Mouse (Mus musculus): ENCODE measurements around the gene Jazf1. TPM values are rescaled to one million over a fixed set of nuclear protein-coding genes. Genes with fewer than 3 reads are reported as not detected.

The Jazf1 gene
- total and polyA plus RNA-seq, 3 experiments: 0.42 to 1.7 (median 0.75) TPM

DNA sequence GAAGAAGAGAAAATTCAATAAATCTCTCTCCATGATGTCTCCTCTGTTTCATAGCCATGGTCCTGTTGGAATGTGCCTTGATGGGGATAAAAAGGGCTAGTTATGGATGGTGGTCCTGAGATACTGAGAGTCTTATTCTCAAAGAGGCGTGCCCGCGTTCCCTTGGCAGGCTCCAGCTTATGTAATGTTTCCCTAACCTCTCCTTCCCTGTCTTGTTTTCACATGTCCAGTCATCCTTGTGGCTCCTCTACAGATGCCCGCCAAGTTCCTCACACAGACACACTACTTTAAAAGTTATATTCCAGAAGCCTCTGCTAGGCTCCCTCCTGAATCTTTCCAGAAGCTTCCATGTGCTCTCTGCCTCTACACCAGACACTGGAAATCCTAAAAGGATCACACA lies 151.0 kb downstream of the Jazf1 start:
- dilution Hi-C loops (cut with MboI; ENCODE audit: extremely low pct_ligation_motif_present, extremely low pct_unique_long_range_greater_than_20kb, low sequenced_read_pairs): no loop called here
- in situ Hi-C loops (cut with MboI; ENCODE audit: low pct_ligation_motif_present, low pct_unique_long_range_greater_than_20kb, low sequenced_read_pairs): loop anchor here (10.0 to 25.0 kb wide), 2 partner anchors 253 to 655 kb away; partner anchors contain the start of gene Hoxa13
- H3K79me2 ChIP-seq (replicated peaks; ENCODE audit: control insufficient read depth, extremely low read depth, insufficient read depth, poor library complexity, severe bottlenecking): no peaks in the 10 kb centered on the region

DNA sequence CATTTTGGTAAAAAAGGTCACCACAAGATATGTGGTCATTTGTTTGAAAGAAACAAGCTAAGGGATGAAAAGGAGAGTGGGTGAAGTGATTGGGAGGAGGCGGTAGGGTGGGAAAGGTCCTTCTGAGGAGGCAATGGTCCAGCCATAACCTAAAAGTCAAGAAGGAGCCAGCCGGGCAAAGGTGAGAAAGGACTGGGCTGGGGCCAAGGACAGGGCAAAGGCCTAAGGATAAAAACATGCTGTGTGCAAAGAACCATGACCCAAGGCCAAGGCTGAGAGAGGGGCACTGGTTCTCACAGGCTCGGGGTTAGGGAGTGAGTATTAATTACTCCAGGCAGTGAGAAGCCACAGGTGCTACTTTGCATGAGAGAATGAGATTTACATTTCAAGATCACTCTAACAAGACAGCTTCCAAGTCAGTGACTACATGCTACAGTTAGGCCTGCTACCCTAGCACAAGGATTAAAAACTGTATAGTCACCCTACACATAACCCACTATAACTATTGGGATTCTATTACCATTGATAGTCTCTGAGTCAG lies 151.5 kb downstream of the Jazf1 start:
- peak; percentile 52 for DNase-seq (ENCODE audit: extremely low read depth)
- dilution Hi-C loops (cut with MboI; ENCODE audit: extremely low pct_ligation_motif_present, extremely low pct_unique_long_range_greater_than_20kb, low sequenced_read_pairs): no loop called here
- Histone ChIP-seq H3K4me1 (ENCODE audit: control insufficient read depth in 1 of 2, insufficient read depth in 2 of 2) (peaks cover 5 to 63% of the 10 kb centered on the region in 2 experiments; a peak in 3 of 4 replicates), H3K9ac (ENCODE audit: insufficient read depth, low read depth) (no peak overlapping the region), H3K27me3 (replicated peaks) (no peaks in the 10 kb centered on the region), H3K9me3 (replicated peaks; ENCODE audit: low read length) (no peaks in the 10 kb centered on the region), H3K27ac (ENCODE audit: insufficient read depth, low read depth) (no peak overlapping the region), H3K4me2 (ENCODE audit: insufficient read depth, low read depth, poor library complexity, severe bottlenecking) (no peak overlapping the region), H3K79me2 (replicated peaks; ENCODE audit: control insufficient read depth, extremely low read depth, insufficient read depth, poor library complexity, severe bottlenecking) (no peaks in the 10 kb centered on the region), H3K4me3 (replicated peaks in 1 of 3; ENCODE audit: low read depth in 2 of 3, low read length in 2 of 3, poor library complexity in 1 of 3) (no peak overlapping the region), H3K36me3 (replicated peaks in 1 of 2; ENCODE audit: control insufficient read depth in 1 of 2, insufficient read depth in 1 of 2, low read length in 1 of 2) (no peaks in the 10 kb centered on the region)
- in situ Hi-C loops (cut with MboI; ENCODE audit: low pct_ligation_motif_present, low pct_unique_long_range_greater_than_20kb, low sequenced_read_pairs): loop anchor here (10.0 to 25.0 kb wide), 2 partner anchors 252 to 655 kb away; partner anchors contain the start of gene Hoxa13
- TF ChIP-seq ETS1 (conservative IDR thresholded peaks at IDR 0.05; ENCODE audit: low read depth, low read length): no peak
- TF ChIP-seq EP300 (IDR thresholded peaks at IDR 0.05; ENCODE audit: low read length): peak; percentile 42
- TF ChIP-seq NELFE (IDR thresholded peaks at IDR 0.05; ENCODE audit: low read depth, low read length): no peak
- TF ChIP-seq MXI1 (IDR thresholded peaks at IDR 0.05; ENCODE audit: low read depth, low read length): no peak
- peak; percentile 52; the same call in 1 of the 2 replicates for TF ChIP-seq TCF12 (IDR thresholded peaks at IDR 0.05; ENCODE audit: low read depth, low read length)
- no peak for TF ChIP-seq TBP (conservative IDR thresholded peaks at IDR 0.05; ENCODE audit: low read depth, low read length)
- TF ChIP-seq JUN (IDR thresholded peaks at IDR 0.05; ENCODE audit: insufficient read depth, low read depth, low read length): no peak
- no peak for TF ChIP-seq IRF4 (IDR thresholded peaks at IDR 0.05; ENCODE audit: low read depth, low read length)
- no peak for TF ChIP-seq BHLHE40 (IDR thresholded peaks at IDR 0.05; ENCODE audit: low read depth, low read length)
- no peak for TF ChIP-seq JUND (conservative IDR thresholded peaks at IDR 0.05; ENCODE audit: low read depth, low read length)
- no peak for TF ChIP-seq USF1 (IDR thresholded peaks at IDR 0.05; ENCODE audit: low read depth, low read length)
- no peak for TF ChIP-seq MAZ (IDR thresholded peaks at IDR 0.05; ENCODE audit: low read depth, low read length)

More for the DNA sequence above, 151.0 kb downstream of the Jazf1 start:
- Histone ChIP-seq H3K4me2 (ENCODE audit: insufficient read depth, low read depth, poor library complexity, severe bottlenecking) (no peak overlapping the region), H3K27ac (ENCODE audit: insufficient read depth, low read depth) (no peak overlapping the region), H3K4me1 (ENCODE audit: control insufficient read depth in 1 of 2, insufficient read depth in 2 of 2) (peaks cover 3 to 57% of the 10 kb centered on the region in 2 experiments; a peak in 3 of 4 replicates), H3K9me3 (replicated peaks; ENCODE audit: low read length) (no peaks in the 10 kb centered on the region), H3K36me3 (replicated peaks in 1 of 2; ENCODE audit: control insufficient read depth in 1 of 2, insufficient read depth in 1 of 2, low read length in 1 of 2) (no peaks in the 10 kb centered on the region), H3K4me3 (replicated peaks in 1 of 3; ENCODE audit: low read depth in 2 of 3, low read length in 2 of 3, poor library complexity in 1 of 3) (no peak overlapping the region), H3K9ac (ENCODE audit: insufficient read depth, low read depth) (no peak overlapping the region), H3K27me3 (replicated peaks) (no peaks in the 10 kb centered on the region)
- DNase-seq (ENCODE audit: extremely low read depth): no peak
- TF ChIP-seq MYC (IDR thresholded peaks at IDR 0.05; ENCODE audit: low read depth, low read length) (no peak), SMC3 (IDR thresholded peaks at IDR 0.05; ENCODE audit: low read depth, low read length) (no peak), ZKSCAN1 (IDR thresholded peaks at IDR 0.05; ENCODE audit: borderline replicate concordance, low read depth, low read length) (no peak), TCF12 (IDR thresholded peaks at IDR 0.05; ENCODE audit: low read depth, low read length) (no peak), CHD1 (IDR thresholded peaks at IDR 0.05; ENCODE audit: low read depth, low read length) (no peak), POLR2A (IDR thresholded peaks at IDR 0.05; ENCODE audit: low read depth, low read length) (no peak), POLR2AphosphoS2 (IDR thresholded peaks at IDR 0.05; ENCODE audit: low read depth, low read length) (no peak), BHLHE40 (IDR thresholded peaks at IDR 0.05; ENCODE audit: low read depth, low read length) (no peak), MAFK (IDR thresholded peaks at IDR 0.05; ENCODE audit: insufficient replicate concordance, low read length) (no peak), ZNF384 (IDR thresholded peaks at IDR 0.05; ENCODE audit: low read depth, low read length) (no peak), ETS1 (conservative IDR thresholded peaks at IDR 0.05; ENCODE audit: low read depth, low read length) (no peak), E2F4 (IDR thresholded peaks at IDR 0.05; ENCODE audit: insufficient replicate concordance, low read depth, low read length) (no peak), RAD21 (IDR thresholded peaks at IDR 0.05; ENCODE audit: low read depth, low read length) (no peak), JUND (conservative IDR thresholded peaks at IDR 0.05; ENCODE audit: low read depth, low read length) (no peak), JUN (IDR thresholded peaks at IDR 0.05; ENCODE audit: insufficient read depth, low read depth, low read length) (no peak)
